Mouse (Mus musculus) kidney, postnatal 10 days (tissue): ENCODE measurements around the gene Cep57l1.

Source experiments
- DNase-seq: peaks from one replicate; pipeline ENCODE4 v3.0.0; 2021; ENCODE audit warnings: mixed read lengths

Cep57l1 gene

DNA sequence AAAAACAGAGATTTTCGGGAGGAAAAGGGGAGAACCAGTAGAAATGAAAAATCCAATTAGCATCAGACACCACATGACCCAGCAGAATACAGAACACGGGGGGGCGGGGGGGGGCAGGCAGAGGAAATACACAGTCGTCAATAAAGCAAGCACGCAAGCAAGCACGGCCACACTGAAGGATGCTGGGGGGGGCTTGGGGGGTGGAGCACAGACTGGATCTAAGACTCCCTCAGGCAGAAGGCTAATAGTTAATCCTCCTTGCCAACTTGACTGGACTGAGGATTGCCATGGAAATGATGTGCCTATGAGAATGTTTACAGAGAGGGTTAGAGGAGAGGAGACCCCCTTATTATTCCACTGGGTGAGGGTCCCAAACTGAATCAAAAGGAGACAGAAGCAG is 74.3 kb downstream of the Cep57l1 start:
- DNase-seq = no peak

DNA sequence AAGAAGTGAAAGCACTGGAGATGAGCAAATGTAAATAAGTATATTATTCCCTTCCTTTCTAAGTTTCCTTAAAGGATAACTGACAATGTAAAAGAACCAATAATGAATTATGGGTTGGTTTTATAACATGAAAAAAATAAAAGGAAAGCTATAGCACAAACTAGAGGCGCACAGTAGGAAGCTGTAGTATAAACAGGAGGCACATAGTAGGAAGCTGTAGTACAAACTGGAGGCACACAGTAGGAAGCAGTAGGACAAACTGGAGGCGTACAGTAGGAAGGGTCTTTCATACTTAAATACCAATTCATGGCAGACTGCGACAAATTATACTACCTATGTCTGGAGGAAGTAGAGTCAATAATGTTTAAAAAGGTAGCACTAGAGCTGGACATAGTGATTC is 76.5 kb downstream of the Cep57l1 start:
- DNase-seq = no peak

DNA sequence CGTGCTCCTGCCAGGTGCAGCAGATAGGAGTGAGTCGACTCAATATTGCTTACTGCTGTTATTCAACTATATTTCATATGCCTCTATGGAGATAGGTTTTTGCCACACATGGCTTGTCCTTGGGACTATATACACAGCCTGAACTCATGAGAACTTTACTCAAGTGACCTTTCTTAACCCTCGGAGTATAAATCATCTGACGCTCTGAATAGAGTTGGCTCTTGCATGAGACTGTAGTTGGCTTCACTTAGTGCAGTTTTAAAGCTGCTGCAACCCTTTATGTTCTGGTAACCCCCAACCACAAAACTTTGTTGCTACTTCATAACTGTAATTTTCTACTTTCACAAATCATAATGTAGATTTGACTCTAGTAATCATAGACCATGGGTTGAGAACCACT is 77.7 kb downstream of the Cep57l1 start:
- no peak for DNase-seq

- DNase-seq = no peak
These were observed 78.9 kb downstream of the Cep57l1 start for GRCm38 (mm10) chr10:41730746-41731145.

DNA sequence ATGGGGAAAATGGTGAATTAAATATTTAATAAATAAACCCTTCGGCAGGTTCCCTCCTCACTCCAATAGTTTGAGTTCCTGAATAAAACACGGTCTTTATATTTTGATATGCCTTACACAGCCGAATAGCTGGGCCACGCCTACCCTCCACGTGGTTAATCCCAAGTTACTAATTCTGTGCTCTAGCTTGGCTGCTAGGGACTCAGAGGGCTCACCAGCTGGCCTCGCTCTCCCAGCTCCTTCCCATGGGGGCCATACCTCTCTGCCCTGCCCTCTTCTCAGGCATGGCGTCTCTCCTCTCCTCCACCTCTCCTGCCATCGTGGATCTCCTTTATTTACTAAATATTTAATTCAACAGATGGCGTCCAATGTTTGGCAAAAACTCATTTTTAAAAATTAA is 83.5 kb downstream of the Cep57l1 start:
- DNase-seq = no peak

GRCm38 (mm10) chr10:41719587-41719986 is 90.1 kb downstream of the Cep57l1 start:
- no peak for DNase-seq

GRCm38 (mm10) chr10:41716029-41716897 is 93.4 kb downstream of the Cep57l1 start, which contains the start of gene Ccdc162:
Gene Ccdc162 (minus strand): TSS chr10:41716634.
- no peak for DNase-seq

DNA sequence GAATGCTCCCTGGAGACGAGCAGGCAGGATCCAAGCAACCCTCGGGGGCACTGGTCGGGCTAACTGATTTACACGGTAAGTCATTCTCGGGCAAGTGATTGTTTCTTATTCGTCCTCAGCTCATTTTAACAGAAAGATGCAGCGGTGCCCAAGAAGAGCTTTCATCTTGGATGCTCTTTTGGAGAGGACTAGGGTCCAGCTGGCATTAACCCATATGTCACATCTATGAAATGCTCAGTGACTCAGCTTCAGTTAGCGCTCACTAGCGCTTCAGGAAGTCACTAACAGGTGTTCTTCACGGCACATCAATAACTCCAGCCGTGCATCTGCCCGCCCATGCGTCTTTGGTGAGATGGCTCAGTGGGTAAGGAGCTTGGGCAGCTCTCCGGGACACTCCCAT is 94.1 kb downstream of the Cep57l1 start:
- DNase-seq = no peak

DNA sequence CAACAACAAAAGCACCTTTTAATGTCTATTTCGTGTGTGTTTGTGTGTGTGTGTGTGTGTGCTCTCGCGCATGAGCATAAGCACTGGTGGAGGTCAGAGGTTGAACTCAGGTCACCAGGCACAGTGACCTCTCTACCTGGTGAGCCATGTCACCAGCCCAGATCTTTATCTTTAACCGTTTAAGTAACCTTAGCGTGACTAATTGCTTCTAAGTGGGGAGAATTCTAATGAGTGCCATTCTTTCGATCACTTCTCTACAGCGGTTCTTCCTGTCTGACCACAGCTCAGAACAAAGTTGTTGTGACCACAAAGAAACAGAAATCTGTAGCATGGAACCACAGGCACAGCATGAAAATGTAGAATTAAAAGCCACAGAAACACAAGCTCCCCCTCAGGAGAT is 98.2 kb downstream of the Cep57l1 start:
- no peak for DNase-seq

DNA sequence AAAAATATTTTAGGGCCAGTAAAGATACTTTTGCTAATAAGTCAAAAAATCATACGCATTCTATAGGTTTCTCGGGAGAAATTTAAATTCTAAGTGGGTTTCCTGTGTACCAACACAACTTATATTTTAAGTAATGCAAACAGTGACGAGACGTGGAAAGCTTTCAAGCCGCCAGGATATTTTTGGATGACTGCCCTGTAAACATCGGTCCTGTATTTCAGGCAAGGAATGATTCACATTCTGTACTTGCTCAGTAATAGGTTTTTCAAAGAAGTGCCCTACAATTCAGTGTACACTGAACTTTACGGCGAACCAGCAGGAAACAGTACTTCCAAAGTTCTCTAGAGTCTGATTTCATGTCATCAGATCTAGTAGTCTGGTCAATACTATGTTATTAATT is 98.9 kb downstream of the Cep57l1 start:
- DNase-seq = no peak

- DNase-seq = no peak
These were observed 100.3 kb downstream of the Cep57l1 start for GRCm38 (mm10) chr10:41709341-41709740.

DNA sequence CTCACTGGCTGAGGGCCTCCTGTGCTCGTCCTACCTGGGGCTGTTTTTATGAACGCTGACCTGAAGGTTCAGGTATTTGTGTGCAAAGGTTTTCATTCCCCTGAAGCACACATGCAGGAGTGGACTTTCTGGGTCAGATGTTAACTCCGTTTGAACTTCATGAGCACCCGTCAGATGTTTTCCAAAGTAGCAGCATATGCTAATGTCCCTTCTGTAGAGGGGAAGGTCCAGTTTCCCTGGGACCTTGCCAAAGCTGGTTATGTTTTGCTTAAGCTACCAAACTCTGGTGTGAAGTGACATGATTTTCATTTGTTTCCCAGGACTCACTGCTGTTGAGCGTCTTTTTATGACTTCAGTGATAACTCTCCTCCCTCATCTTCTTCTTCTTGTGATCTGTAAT is 110.0 kb downstream of the Cep57l1 start:
- DNase-seq = peak; percentile 46

DNA sequence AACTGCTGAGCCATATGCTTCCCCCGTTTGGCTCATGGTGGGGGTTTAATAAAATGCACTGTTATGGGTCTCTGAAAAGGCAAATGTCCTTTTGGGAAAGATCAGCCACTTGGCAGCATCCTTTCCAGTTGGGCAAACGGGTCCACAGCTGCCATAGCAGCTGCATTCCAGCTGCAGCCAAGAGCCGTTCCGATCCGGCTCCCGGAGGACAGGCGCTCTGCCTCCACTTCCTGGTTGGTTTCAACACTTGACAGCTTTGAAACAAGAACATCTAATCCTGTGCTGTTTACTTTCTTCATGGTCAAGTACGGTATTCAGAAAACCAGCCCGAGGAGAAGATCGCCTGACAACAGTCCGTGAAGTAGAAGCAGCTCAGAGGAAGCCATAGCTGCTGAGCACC is 112.6 kb downstream of the Cep57l1 start:
- DNase-seq = no peak

DNA sequence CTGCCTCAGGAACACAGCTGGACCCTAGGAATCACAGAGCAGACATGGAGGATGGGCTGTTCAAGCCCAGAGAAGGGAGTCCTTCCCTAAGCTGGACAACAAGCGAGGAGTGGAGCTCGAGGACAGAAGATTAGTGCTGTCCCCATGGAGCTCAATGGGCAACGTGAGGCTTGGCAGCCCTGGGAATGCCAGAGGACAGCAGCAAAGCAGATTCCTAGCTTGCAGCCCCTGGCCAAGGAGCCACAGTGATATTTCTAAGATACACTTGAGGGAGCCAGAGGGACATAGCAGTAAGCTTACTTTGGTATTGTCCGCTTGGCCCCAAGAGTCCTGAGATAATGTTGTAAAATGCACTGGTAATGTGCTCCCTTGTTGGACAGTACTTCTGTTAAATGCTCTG is 118.7 kb downstream of the Cep57l1 start:
- no peak for DNase-seq

GRCm38 (mm10) chr10:41689941-41690887 is 119.5 kb downstream of the Cep57l1 start:
- peak; percentile 79 for DNase-seq

- DNase-seq = peak; percentile 68
These were observed 125.1 kb downstream of the Cep57l1 start for GRCm38 (mm10) chr10:41684548-41684996.

DNA sequence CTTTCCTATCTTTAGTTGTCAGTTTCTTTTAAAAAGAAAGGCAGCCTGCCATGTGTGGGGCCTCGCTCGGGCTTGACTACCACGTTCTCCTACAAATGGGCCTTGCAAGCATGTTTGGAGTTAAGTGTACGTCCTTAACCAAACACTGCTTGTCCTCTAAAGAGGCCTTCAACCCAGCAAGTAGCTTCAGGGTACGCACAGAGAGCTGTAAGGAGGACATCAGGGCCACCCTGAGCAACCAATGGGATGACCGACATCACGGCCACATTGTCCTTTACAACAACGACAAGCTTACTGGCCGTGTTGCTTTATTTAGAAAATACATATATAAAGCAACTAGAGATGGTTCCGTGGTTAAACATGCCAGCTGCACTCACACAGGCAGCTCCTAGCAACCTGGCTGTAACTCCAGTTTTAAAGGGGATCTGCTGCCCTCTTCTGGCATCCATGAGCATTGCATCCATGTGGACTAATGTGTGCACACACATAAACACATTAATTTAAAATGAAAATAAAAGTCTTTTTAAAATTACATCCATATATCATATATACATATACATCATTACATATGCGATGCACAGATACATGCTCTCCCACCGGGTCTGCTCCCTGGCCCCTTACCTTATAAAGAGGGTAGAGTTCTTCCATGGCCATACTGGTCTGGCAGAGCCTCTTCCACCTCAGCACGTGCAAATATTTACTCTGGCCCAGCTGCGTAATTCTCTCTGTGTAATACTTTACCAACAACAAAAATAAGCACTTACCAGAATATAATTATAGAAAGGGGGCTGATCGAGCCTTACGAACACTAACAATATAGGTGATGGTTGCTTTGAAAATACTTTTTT is 126.9 kb downstream of the Cep57l1 start:
- peak; percentile 92 for DNase-seq

GRCm38 (mm10) chr10:41678746-41679360 is 130.8 kb downstream of the Cep57l1 start:
- DNase-seq = peak; percentile 82

GRCm38 (mm10) chr10:41677396-41677795 is 132.3 kb downstream of the Cep57l1 start:
- no peak for DNase-seq

DNA sequence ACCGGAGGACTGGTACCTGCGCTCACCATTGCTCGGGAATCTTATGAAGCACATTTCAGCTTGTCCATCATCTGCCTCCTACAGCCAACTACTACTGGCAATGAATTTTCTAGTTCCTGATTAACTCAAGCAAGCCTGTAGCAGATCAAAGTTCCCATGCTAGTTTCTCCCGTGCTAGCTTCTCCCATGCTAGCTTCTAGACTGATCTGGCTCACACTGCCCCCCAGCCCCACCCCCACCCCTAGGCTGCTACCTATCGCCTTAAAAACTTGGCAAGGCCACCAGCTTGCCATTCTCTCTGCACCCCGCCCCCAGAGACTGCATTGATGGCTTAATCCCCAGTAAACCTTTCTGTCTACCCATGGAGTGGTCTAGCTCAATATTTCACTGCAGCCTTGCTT is 133.0 kb downstream of the Cep57l1 start:
- DNase-seq = peak; percentile 61

GRCm38 (mm10) chr10:41675842-41676571 is 133.7 kb downstream of the Cep57l1 start:
- no peak for DNase-seq
